Mouse (Mus musculus) forebrain, embryonic 10.5 days (tissue): ENCODE measurements around the gene Arfgap2. TPM values are rescaled to one million over a fixed set of nuclear protein-coding genes. Genes with fewer than 3 reads are reported as not detected.

Experiments used
- DNase-seq: peaks from one replicate; pipeline ENCODE4 v3.0.0-alpha.2; 2017; ENCODE audit warnings: low spot score; ENCODE audit errors: extremely low spot score
- H3K27ac ChIP-seq: fragments of 300-500 bp; sonication (generic); 2 replicates; pipeline ENCODE4 v1.5.1; 2016; ENCODE audit warnings: mild to moderate bottlenecking
- H3K27me3 ChIP-seq: fragments of 300-500 bp; sonication (generic); 2 replicates; pipeline ENCODE4 v1.6.1; 2016; ENCODE audit warnings: mild to moderate bottlenecking; ENCODE audit not compliant: poor library complexity, severe bottlenecking
- H3K36me3 ChIP-seq: fragments of 300-500 bp; sonication (generic); replicated peaks from 2 replicates; pipeline ENCODE4 v1.6.1; 2016; ENCODE audit warnings: mild to moderate bottlenecking, moderate library complexity
- H3K4me1 ChIP-seq: fragments of 300-500 bp; sonication (generic); 2 replicates; pipeline ENCODE4 v1.6.1; 2016
- H3K4me3 ChIP-seq: fragments of 300-500 bp; sonication (generic); 2 replicates; pipeline ENCODE4 v1.5.1; 2016; ENCODE audit warnings: mild to moderate bottlenecking, moderate library complexity
- H3K9me3 ChIP-seq: fragments of 300-500 bp; sonication (generic); 2 replicates; pipeline ENCODE4 v1.6.1; 2016; ENCODE audit warnings: mild to moderate bottlenecking, moderate library complexity
- WGBS: fragments of 180-500 bp; shearing (Covaris S2); methylation state at CpG from one replicate; pipeline ENCODE4 v1.1.7; 2016; 5-methylcytosine and 5-hydroxymethylcytosine counted together
- polyA plus RNA-seq: library from polyadenylated mRNA; unstranded; fragments of >200 nt; fragmentation: Nextera tagmentation; extraction: Ambion mirVana; gene quantifications from 2 replicates; pipeline ENCODE4 v1.2.1, GENCODE M21; 2016

Arfgap2 gene
- polyA plus RNA-seq, 1 experiment from 2014 or later = 97.5 TPM

DNA sequence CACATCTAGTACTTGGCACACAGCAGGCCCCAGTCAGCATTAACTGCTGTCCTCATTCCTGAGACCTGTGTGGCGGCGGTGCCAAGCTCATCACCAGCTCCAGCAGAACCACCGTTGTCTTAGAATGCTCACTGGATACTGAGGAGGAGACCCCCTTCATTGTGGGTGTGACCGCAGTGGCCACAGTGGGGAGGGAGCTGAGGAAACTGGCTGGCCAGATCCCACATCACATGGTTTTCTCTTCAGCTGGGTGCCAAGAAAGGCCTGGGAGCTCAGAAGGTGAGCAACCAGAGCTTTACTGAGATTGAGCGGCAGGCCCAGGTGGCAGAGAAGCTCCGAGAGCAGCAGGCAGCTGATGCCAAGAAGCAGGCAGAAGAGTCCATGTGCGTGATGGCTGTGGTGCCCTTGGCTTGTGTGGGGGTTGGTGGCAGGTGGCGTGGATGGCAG, 4.9 kb downstream of the Arfgap2 start:
- H3K27me3 ChIP-seq = no peaks in the 10 kb centered on the region
- no peak overlapping the region for H3K4me3 ChIP-seq
- peaks cover 14% of the 10 kb centered on the region for H3K4me1 ChIP-seq
- H3K27ac ChIP-seq = no peak overlapping the region
- H3K36me3 ChIP-seq = peaks cover 84% of the 10 kb centered on the region
- no peaks in the 10 kb centered on the region for H3K9me3 ChIP-seq
- 95% methylated on average over 8 of the region's 8 CpGs for WGBS
- DNase-seq = no peak

DNA sequence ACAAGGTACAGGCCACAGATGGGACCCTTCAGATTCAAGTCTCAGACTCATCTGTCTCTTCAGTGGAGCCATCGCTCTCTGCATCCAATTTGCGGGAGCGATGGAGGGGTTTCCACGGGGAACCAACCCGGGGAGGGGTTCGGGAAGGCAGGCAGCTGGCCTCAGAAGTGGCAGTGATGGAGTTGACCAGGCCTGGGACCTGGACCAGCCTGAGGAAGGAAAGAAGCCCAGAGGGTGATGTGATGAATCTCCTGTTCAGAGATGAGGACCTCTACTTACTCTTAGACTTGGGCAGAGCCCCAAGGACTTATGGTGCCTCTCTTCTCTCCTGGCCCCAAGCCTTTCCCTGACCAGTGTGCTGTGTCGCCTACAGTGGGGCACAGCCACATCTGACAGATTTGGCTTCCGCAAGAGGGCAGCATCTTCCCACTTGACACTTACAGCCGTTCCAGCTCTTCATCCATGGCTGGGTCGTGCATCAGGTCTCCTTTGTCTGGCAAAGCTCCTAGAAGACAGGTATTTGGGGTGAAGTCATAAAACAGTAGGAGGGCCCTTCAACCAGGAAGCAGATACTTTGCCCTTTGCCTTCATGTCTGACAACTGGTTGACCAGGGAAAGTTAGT, 14.1 kb downstream of the Arfgap2 start:
- peaks cover 55% of the 10 kb centered on the region for H3K36me3 ChIP-seq
- peak; percentile 63 for DNase-seq
- 40% methylated on average over 10 of the region's 10 CpGs for WGBS

GRCm38 (mm10) chr2:91279372-91279755, 14.6 kb downstream of the Arfgap2 start:
- no peak for DNase-seq
- H3K4me3 ChIP-seq = no peak overlapping the region
- WGBS = 83% methylated on average over 2 of the region's 2 CpGs
- H3K36me3 ChIP-seq = peaks cover 50% of the 10 kb centered on the region
- H3K27me3 ChIP-seq = no peaks in the 10 kb centered on the region
- no peaks in the 10 kb centered on the region for H3K9me3 ChIP-seq
- 0 out of 2 replicates have a peak overlapping the region, but pooled peaks have one; percentile 1 for H3K27ac ChIP-seq
- H3K4me1 ChIP-seq = peaks cover 16% of the 10 kb centered on the region

More for the DNA sequence above, 14.1 kb downstream of the Arfgap2 start:
- H3K27ac ChIP-seq = 0 out of 2 replicates have a peak overlapping the region, but pooled peaks have one; percentile 1
- H3K27me3 ChIP-seq = no peaks in the 10 kb centered on the region
- H3K4me3 ChIP-seq = no peak overlapping the region
- peaks cover 16% of the 10 kb centered on the region for H3K4me1 ChIP-seq
- no peaks in the 10 kb centered on the region for H3K9me3 ChIP-seq

DNA sequence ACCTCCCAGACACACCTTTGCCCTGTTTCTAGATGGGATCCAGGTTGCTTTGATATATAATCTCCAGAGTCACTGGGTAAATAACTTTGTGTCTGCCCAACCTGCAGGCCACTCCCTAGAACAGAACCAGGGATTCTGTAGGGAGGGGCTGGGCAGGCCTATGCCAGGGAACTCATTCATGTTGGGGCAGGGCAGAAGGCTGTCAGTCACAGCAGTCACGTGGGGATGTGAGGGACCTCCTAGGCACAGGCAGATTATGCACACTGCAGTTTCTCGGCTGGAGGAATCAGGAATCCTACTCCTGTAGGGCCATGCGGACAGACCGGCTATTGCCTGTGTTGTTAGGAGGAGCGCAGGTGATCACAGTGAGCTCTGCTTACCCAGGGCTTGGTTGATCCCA, 16.6 kb downstream of the Arfgap2 start:
- Histone ChIP-seq H3K36me3 (peaks cover 30% of the 10 kb centered on the region), H3K27me3 (no peaks in the 10 kb centered on the region), H3K27ac (0 out of 2 replicates have a peak overlapping the region, but pooled peaks have one; percentile 2), H3K9me3 (no peaks in the 10 kb centered on the region), H3K4me1 (peaks cover 24% of the 10 kb centered on the region), H3K4me3 (no peak overlapping the region)
- 50% methylated on average over 5 of the region's 5 CpGs for WGBS
- no peak for DNase-seq

- no peaks in the 10 kb centered on the region for H3K9me3 ChIP-seq
- H3K4me3 ChIP-seq = no peak overlapping the region
- peaks cover 14% of the 10 kb centered on the region for H3K36me3 ChIP-seq
- no peak for DNase-seq
- H3K27me3 ChIP-seq = no peaks in the 10 kb centered on the region
- WGBS = 90% methylated on average over 3 of the region's 3 CpGs
- H3K27ac ChIP-seq = no peak overlapping the region
- peaks cover 27% of the 10 kb centered on the region for H3K4me1 ChIP-seq
Observed at GRCm38 (mm10) chr2:91283972-91284371, 19.2 kb downstream of the Arfgap2 start.

DNA sequence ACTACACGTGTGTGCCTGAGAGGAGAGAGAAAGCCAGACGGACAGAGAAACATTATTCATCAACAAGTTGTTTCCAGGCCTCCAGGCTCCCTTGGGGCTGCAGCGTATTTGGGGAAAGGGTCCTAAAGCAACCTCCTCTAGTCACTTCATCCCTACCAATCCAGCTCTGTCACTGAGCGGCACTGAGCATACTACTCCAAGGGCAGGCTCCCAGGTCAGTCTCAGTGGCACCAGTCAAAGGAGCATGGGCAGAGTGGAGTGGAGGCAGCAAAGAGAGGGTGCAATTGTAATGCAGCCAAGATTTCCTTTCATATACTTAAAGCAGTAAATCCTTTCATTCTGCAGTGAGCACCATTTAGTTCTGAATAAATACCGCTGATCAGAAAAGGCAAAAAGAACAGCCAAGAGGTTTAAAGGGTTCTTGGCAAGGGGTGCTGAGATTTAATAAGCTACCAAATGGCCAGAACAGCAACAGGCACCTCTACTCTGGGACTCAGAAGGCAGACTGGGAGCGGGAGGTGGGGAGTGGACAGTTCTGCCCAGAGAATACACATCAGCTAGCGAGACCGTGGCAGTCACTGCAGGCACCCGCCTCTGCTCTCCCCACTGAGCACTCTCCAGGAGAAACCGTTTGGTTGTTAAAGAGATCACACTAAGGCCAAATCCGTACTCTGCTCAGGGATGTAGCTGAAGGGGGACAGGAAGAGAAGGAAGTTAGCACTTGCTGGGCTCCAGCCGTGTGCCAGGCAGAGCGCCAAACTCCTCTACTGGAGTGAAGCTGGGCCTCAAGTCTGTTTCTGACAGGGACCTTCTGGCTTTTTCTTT, 19.8 kb downstream of the Arfgap2 start:
- no peak for DNase-seq
- WGBS = 74% methylated on average over 13 of the region's 13 CpGs
- no peak overlapping the region for H3K4me3 ChIP-seq
- no peaks in the 10 kb centered on the region for H3K27me3 ChIP-seq
- H3K4me1 ChIP-seq = peaks cover 27% of the 10 kb centered on the region
- H3K27ac ChIP-seq = no peak overlapping the region
- H3K9me3 ChIP-seq = no peaks in the 10 kb centered on the region
- H3K36me3 ChIP-seq = peaks cover 14% of the 10 kb centered on the region

- 15% methylated on average over 7 of the region's 7 CpGs for WGBS
- no peaks in the 10 kb centered on the region for H3K27me3 ChIP-seq
- H3K4me1 ChIP-seq = peaks cover 27% of the 10 kb centered on the region
- no peak overlapping the region for H3K4me3 ChIP-seq
- no peaks in the 10 kb centered on the region for H3K9me3 ChIP-seq
- DNase-seq = peak; percentile 76
- H3K36me3 ChIP-seq = peaks cover 14% of the 10 kb centered on the region
- H3K27ac ChIP-seq = peak overlapping the region; percentile 71
Observed at GRCm38 (mm10) chr2:91285885-91286505, 21.2 kb downstream of the Arfgap2 start.

DNA sequence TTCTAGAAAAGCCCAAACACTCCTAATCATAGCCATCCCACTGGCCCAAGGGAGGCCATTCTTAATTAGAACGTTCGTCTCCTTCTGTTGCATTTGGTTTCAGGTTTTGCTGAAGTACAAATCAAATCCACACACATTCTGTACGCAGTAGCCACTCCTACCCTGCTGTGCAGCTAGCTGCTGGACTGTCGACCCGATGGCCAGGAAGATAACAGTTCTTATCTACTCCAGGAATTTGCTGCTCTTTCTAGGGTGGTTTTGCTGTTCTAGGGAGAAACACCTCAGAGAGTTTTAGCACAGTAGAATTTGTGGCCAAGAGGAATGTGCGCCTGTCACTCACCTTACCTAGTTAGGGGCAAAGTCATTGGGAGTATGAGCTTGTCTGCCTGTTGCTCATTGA, 22.8 kb downstream of the Arfgap2 start:
- no peaks in the 10 kb centered on the region for H3K27me3 ChIP-seq
- peaks cover 22% of the 10 kb centered on the region for H3K4me1 ChIP-seq
- 77% methylated on average over 6 of the region's 6 CpGs for WGBS
- DNase-seq = no peak
- H3K27ac ChIP-seq = no peak overlapping the region
- peaks cover 9% of the 10 kb centered on the region for H3K36me3 ChIP-seq
- no peaks in the 10 kb centered on the region for H3K9me3 ChIP-seq
- H3K4me3 ChIP-seq = no peak overlapping the region

- Histone ChIP-seq H3K4me3 (no peak overlapping the region), H3K27me3 (no peaks in the 10 kb centered on the region), H3K9me3 (no peaks in the 10 kb centered on the region), H3K27ac (peak overlapping the region; percentile 21; the same call in 1 of the 2 replicates), H3K36me3 (peaks cover 13% of the 10 kb centered on the region), H3K4me1 (peaks cover 7% of the 10 kb centered on the region)
- WGBS = 82% methylated on average over 12 of the region's 12 CpGs
- DNase-seq = no peak
Observed at GRCm38 (mm10) chr2:91291197-91292007, 26.6 kb downstream of the Arfgap2 start.

DNA sequence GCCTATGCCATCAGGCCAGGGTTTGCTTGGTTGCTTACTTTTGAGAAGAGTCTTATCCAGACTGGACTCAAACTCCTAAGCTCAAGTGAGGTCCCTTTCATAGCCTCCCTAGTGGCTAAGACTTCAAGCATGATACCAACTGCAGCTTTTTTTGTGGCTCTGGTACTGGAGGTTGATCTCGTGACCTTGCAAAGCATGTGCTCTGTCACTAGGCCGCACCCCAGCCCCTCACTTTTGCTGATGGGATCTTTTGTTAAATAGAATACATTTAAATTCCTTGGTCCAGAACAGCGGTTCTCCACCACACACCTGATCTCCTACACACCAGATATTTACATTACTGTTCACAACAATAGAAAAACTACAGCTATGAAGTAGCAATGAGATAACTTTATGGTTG, 29.5 kb downstream of the Arfgap2 start:
- no peak for DNase-seq
- WGBS = 89% methylated on average over 3 of the region's 3 CpGs
- no peak overlapping the region for H3K27ac ChIP-seq

DNA sequence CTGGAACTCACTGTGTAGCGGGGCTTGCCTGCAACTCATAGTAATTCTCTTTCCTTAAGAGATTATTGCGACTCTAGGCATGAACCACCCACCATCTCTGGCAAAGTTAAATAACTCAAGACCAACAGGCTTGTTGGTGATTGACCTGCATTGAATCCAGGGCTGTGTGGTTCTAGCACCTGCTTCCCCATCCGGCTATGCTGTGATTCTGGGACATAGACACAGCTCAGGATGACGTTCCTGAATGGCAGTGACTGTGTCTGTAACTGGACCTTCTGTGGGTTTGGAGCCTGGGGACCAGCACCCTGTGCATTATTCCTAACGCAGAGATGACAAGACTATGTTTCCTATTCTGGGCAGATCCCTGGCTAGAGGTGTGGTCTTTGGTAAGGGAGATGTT, 31.1 kb downstream of the Arfgap2 start:
- 93% methylated on average over 5 of the region's 5 CpGs for WGBS

More for the DNA sequence above, 29.5 kb downstream of the Arfgap2 start:
- H3K4me1 ChIP-seq = peaks cover 10% of the 10 kb centered on the region
- H3K27me3 ChIP-seq = no peaks in the 10 kb centered on the region
- H3K9me3 ChIP-seq = no peaks in the 10 kb centered on the region
- no peak overlapping the region for H3K4me3 ChIP-seq
- 0 out of 2 replicates have a peak, but pooled peaks cover 4% of the 10 kb centered on the region for H3K36me3 ChIP-seq

GRCm38 (mm10) chr2:91299156-91299555, 34.4 kb downstream of the Arfgap2 start:
- peaks cover 11% of the 10 kb centered on the region for H3K36me3 ChIP-seq
- DNase-seq = no peak
- no peak overlapping the region for H3K4me3 ChIP-seq
- H3K27me3 ChIP-seq = no peaks in the 10 kb centered on the region
- 54% methylated on average over 3 of the region's 3 CpGs for WGBS
- H3K9me3 ChIP-seq = no peaks in the 10 kb centered on the region
- H3K27ac ChIP-seq = peak overlapping the region; percentile 42
- peaks cover 8% of the 10 kb centered on the region for H3K4me1 ChIP-seq

More for the DNA sequence above, 31.1 kb downstream of the Arfgap2 start:
- H3K27me3 ChIP-seq = no peaks in the 10 kb centered on the region
- H3K9me3 ChIP-seq = no peaks in the 10 kb centered on the region
- no peak overlapping the region for H3K27ac ChIP-seq
- H3K36me3 ChIP-seq = 0 out of 2 replicates have a peak, but pooled peaks cover 4% of the 10 kb centered on the region
- H3K4me3 ChIP-seq = no peak overlapping the region
- H3K4me1 ChIP-seq = peaks cover 14% of the 10 kb centered on the region
- DNase-seq = no peak
